Mouse (Mus musculus): Measurements from ENCODE around the gene Fam149b. TPM values are rescaled to one million over a fixed set of nuclear protein-coding genes. Genes with fewer than 3 reads are reported as not detected.

Fam149b gene
- polyA plus RNA-seq, 1 experiment from 2014 or later = 32.4 TPM

GRCm38 (mm10) chr14:20379087-20379640 lies 31.2 kb downstream of the Fam149b start:
- Histone ChIP-seq H3K27ac (ENCODE audit: low read length) (no peak overlapping the region), H3K9me3 (ENCODE audit: control insufficient read depth, low read length) (no peaks in the 10 kb centered on the region), H3K4me3 (ENCODE audit: low read length) (no peak overlapping the region), H3K36me3 (ENCODE audit: control insufficient read depth, insufficient read depth, low read length) (peaks cover 12% of the 10 kb centered on the region; the same call in 1 of the 2 replicates), H3K9ac (ENCODE audit: low read length) (no peak overlapping the region), H3K4me2 (ENCODE audit: low read depth, low read length) (no peak overlapping the region), H3K27me3 (ENCODE audit: control insufficient read depth, insufficient read depth, low read depth, low read length) (no peaks in the 10 kb centered on the region), H3K4me1 (replicated peaks; ENCODE audit: control insufficient read depth, insufficient read depth, low read length) (peaks cover 5% of the 10 kb centered on the region; the same call in 1 of the 2 replicates)
- ATAC-seq (ENCODE audit: low read depth) = peak; percentile 85
- WGBS = 50% methylated on average over 5 of the region's 5 CpGs

- Histone ChIP-seq H3K4me3 (ENCODE audit: low read length) (no peak overlapping the region), H3K36me3 (ENCODE audit: control insufficient read depth, insufficient read depth, low read length) (peaks cover 12% of the 10 kb centered on the region; the same call in 1 of the 2 replicates), H3K9ac (ENCODE audit: low read length) (no peak overlapping the region), H3K27ac (ENCODE audit: low read length) (no peak overlapping the region), H3K9me3 (ENCODE audit: control insufficient read depth, low read length) (no peaks in the 10 kb centered on the region), H3K4me1 (replicated peaks; ENCODE audit: control insufficient read depth, insufficient read depth, low read length) (peaks cover 5% of the 10 kb centered on the region; the same call in 1 of the 2 replicates), H3K4me2 (ENCODE audit: low read depth, low read length) (no peak overlapping the region), H3K27me3 (ENCODE audit: control insufficient read depth, insufficient read depth, low read depth, low read length) (no peaks in the 10 kb centered on the region)
- WGBS = 86% methylated on average over 9 of the region's 9 CpGs
- ATAC-seq (ENCODE audit: low read depth) = no peak
Observed at GRCm38 (mm10) chr14:20379753-20380430, 31.9 kb downstream of the Fam149b start.

GRCm38 (mm10) chr14:20388441-20389129 lies 40.6 kb downstream of the Fam149b start, which contains the start of gene Dnajc9:
Gene Dnajc9, minus strand, starts transcription at chr14:20388910.
- peak within 1 kb of the TSS; percentile 83 for H3K27ac ChIP-seq (ENCODE audit: low read length)
- H3K9me3 ChIP-seq (ENCODE audit: control insufficient read depth, low read length) = no peaks in the 10 kb centered on the region
- under 1% methylated on average over 59 of the region's 59 CpGs for WGBS
- H3K9ac ChIP-seq (ENCODE audit: low read length) = peak within 1 kb of the TSS; percentile 83
- peak within 1 kb of the TSS; percentile 86 for H3K4me2 ChIP-seq (ENCODE audit: low read depth, low read length)
- ATAC-seq (ENCODE audit: low read depth) = peak; percentile 72
- peaks cover 14% of the 10 kb centered on the region for H3K36me3 ChIP-seq (ENCODE audit: control insufficient read depth, insufficient read depth, low read length)
- H3K4me3 ChIP-seq (ENCODE audit: low read length) = peak within 1 kb of the TSS; percentile 84
- H3K4me1 ChIP-seq (replicated peaks; ENCODE audit: control insufficient read depth, insufficient read depth, low read length) = peaks cover 21% of the 10 kb centered on the region
- no peaks in the 10 kb centered on the region for H3K27me3 ChIP-seq (ENCODE audit: control insufficient read depth, insufficient read depth, low read depth, low read length)

GRCm38 (mm10) chr14:20389446-20390079 lies 41.6 kb downstream of the Fam149b start:
- no peak for ATAC-seq (ENCODE audit: low read depth)
- Histone ChIP-seq H3K4me3 (ENCODE audit: low read length) (peak overlapping the region; percentile 84), H3K9ac (ENCODE audit: low read length) (peak overlapping the region; percentile 83; the same call in 1 of the 2 replicates)

GRCm38 (mm10) chr14:20392326-20392725 lies 44.4 kb downstream of the Fam149b start:
- Histone ChIP-seq H3K27ac (ENCODE audit: low read length) (no peak overlapping the region), H3K9ac (ENCODE audit: low read length) (no peak overlapping the region), H3K9me3 (ENCODE audit: control insufficient read depth, low read length) (no peaks in the 10 kb centered on the region), H3K36me3 (ENCODE audit: control insufficient read depth, insufficient read depth, low read length) (peaks cover 14% of the 10 kb centered on the region), H3K27me3 (ENCODE audit: control insufficient read depth, insufficient read depth, low read depth, low read length) (no peaks in the 10 kb centered on the region), H3K4me2 (ENCODE audit: low read depth, low read length) (peak overlapping the region; percentile 68), H3K4me3 (ENCODE audit: low read length) (0 out of 2 replicates have a peak overlapping the region, but pooled peaks have one; percentile 83), H3K4me1 (replicated peaks; ENCODE audit: control insufficient read depth, insufficient read depth, low read length) (peaks cover 12% of the 10 kb centered on the region)
- 78% methylated on average over 3 of the region's 4 CpGs for WGBS
- ATAC-seq (ENCODE audit: low read depth) = no peak

More at GRCm38 (mm10) chr14:20389446-20390079, 41.6 kb downstream of the Fam149b start:
- WGBS = 84% methylated on average over 8 of the region's 8 CpGs
- Histone ChIP-seq H3K4me2 (ENCODE audit: low read depth, low read length) (peak overlapping the region; percentile 86), H3K27ac (ENCODE audit: low read length) (no peak overlapping the region), H3K4me1 (replicated peaks; ENCODE audit: control insufficient read depth, insufficient read depth, low read length) (peaks cover 24% of the 10 kb centered on the region), H3K9me3 (ENCODE audit: control insufficient read depth, low read length) (no peaks in the 10 kb centered on the region), H3K36me3 (ENCODE audit: control insufficient read depth, insufficient read depth, low read length) (peaks cover 14% of the 10 kb centered on the region), H3K27me3 (ENCODE audit: control insufficient read depth, insufficient read depth, low read depth, low read length) (no peaks in the 10 kb centered on the region)

- no peaks in the 10 kb centered on the region for H3K9me3 ChIP-seq (ENCODE audit: control insufficient read depth, low read length)
- ATAC-seq (ENCODE audit: low read depth) = peak; percentile 96
- WGBS = 0% methylated on average over 66 of the region's 68 CpGs
- H3K27ac ChIP-seq (ENCODE audit: low read length) = peak within 1 kb of the TSS; percentile 90
- H3K4me1 ChIP-seq (replicated peaks; ENCODE audit: control insufficient read depth, insufficient read depth, low read length) = peaks cover 6% of the 10 kb centered on the region
- peak within 1 kb of the TSS; percentile 68 for H3K4me2 ChIP-seq (ENCODE audit: low read depth, low read length)
- no peaks in the 10 kb centered on the region for H3K27me3 ChIP-seq (ENCODE audit: control insufficient read depth, insufficient read depth, low read depth, low read length)
- H3K36me3 ChIP-seq (ENCODE audit: control insufficient read depth, insufficient read depth, low read length) = peaks cover 14% of the 10 kb centered on the region
- H3K9ac ChIP-seq (ENCODE audit: low read length) = peak within 1 kb of the TSS; percentile 96
- peak within 1 kb of the TSS; percentile 83 for H3K4me3 ChIP-seq (ENCODE audit: low read length)
Observed at GRCm38 (mm10) chr14:20393205-20393913, 45.4 kb downstream of the Fam149b start, which contains the start of gene Mrps16. Gene Mrps16, minus strand, starts transcription at chr14:20393634.

GRCm38 (mm10) chr14:20397220-20397619 lies 49.3 kb downstream of the Fam149b start:
- no peaks in the 10 kb centered on the region for H3K27me3 ChIP-seq (ENCODE audit: control insufficient read depth, insufficient read depth, low read depth, low read length)
- WGBS = 69% methylated on average over 9 of the region's 9 CpGs
- H3K9me3 ChIP-seq (ENCODE audit: control insufficient read depth, low read length) = no peaks in the 10 kb centered on the region
- H3K4me2 ChIP-seq (ENCODE audit: low read depth, low read length) = no peak overlapping the region
- H3K27ac ChIP-seq (ENCODE audit: low read length) = no peak overlapping the region
- peaks cover 6% of the 10 kb centered on the region for H3K4me1 ChIP-seq (replicated peaks; ENCODE audit: control insufficient read depth, insufficient read depth, low read length)
- H3K36me3 ChIP-seq (ENCODE audit: control insufficient read depth, insufficient read depth, low read length) = no peaks in the 10 kb centered on the region
- no peak overlapping the region for H3K9ac ChIP-seq (ENCODE audit: low read length)
- no peak for ATAC-seq (ENCODE audit: low read depth)
- no peak overlapping the region for H3K4me3 ChIP-seq (ENCODE audit: low read length)

GRCm38 (mm10) chr14:20398864-20399263 lies 50.9 kb downstream of the Fam149b start:
- no peak for ATAC-seq (ENCODE audit: low read depth)
- Histone ChIP-seq H3K4me2 (ENCODE audit: low read depth, low read length) (no peak overlapping the region), H3K4me3 (ENCODE audit: low read length) (no peak overlapping the region), H3K4me1 (replicated peaks; ENCODE audit: control insufficient read depth, insufficient read depth, low read length) (peaks cover 3% of the 10 kb centered on the region), H3K27ac (ENCODE audit: low read length) (no peak overlapping the region), H3K27me3 (ENCODE audit: control insufficient read depth, insufficient read depth, low read depth, low read length) (no peaks in the 10 kb centered on the region), H3K9me3 (ENCODE audit: control insufficient read depth, low read length) (no peaks in the 10 kb centered on the region), H3K9ac (ENCODE audit: low read length) (no peak overlapping the region), H3K36me3 (ENCODE audit: control insufficient read depth, insufficient read depth, low read length) (no peaks in the 10 kb centered on the region)
- WGBS = 37% methylated on average over 4 of the region's 4 CpGs

Data from lung, embryonic 16.5 days (tissue).